Mouse (Mus musculus): ENCODE results near the gene Myrfl. TPM values are rescaled to one million over a fixed set of nuclear protein-coding genes. Genes with fewer than 3 reads are reported as not detected.

The Myrfl gene
- polyA plus RNA-seq, 1 experiment from 2014 or later: 0.05 TPM

- H3K4me1 ChIP-seq: peaks cover 35% of the 10 kb centered on the region
- 91% methylated on average over 9 of the region's 9 CpGs for WGBS (ENCODE audit: insufficient replicate concordance)
- H3K36me3 ChIP-seq: peaks cover 60% of the 10 kb centered on the region
- no peaks in the 10 kb centered on the region for H3K27me3 ChIP-seq (replicated peaks)
- no peak for ATAC-seq
- no peak overlapping the region for H3K27ac ChIP-seq
- H3K9ac ChIP-seq: no peak overlapping the region
- H3K9me3 ChIP-seq (replicated peaks): no peaks in the 10 kb centered on the region
- H3K4me2 ChIP-seq: no peak overlapping the region
- no peak overlapping the region for H3K4me3 ChIP-seq
Observed at GRCm38 (mm10) chr10:116906794-116907193, 10.1 kb upstream of the Myrfl start.

- 74% methylated on average over 10 of the region's 10 CpGs for WGBS (ENCODE audit: insufficient replicate concordance)
- peaks cover 38% of the 10 kb centered on the region for H3K36me3 ChIP-seq
- ATAC-seq: no peak
Observed at GRCm38 (mm10) chr10:116904503-116904908, 7.8 kb upstream of the Myrfl start.

DNA sequence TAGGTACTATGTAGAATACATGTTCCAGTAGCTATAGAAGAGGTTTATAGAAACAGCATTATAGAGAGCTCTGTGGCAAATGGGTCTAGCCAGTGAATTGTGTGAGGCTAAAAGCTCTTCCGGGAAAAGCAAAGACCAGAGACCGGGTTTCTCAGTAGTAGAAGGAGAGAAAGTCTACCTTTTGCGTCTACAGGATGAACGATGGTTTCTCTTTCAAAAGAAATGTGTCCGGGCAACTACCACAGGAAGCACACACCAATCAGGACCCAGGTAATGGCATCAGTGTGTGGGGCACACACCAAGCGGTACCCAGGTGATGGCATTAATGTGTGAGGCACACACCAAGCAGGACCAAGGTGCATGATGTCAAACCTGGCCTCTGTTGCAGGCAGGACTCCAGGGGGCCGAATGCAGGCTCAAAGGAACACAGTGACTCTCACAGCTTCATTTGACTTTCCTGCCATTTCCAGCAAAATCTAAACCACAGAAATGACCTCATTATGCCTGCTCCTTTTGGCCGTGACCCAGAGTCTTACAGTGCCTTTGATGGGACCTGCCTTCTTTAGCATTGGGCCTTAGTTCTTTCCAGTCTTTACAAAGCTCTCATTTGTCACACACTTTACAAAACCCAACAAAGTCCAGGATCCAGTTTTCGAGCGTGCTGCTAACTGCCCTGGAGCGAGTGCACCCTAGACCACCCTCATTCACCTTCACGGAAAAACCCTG is 1.4 kb downstream of the Myrfl start:
- ATAC-seq: no peak
- H3K4me2 ChIP-seq: no peak overlapping the region
- no peaks in the 10 kb centered on the region for H3K36me3 ChIP-seq
- 75% methylated on average over 12 of the region's 12 CpGs for WGBS (ENCODE audit: insufficient replicate concordance)
- H3K27me3 ChIP-seq (replicated peaks): no peaks in the 10 kb centered on the region
- H3K27ac ChIP-seq: no peak overlapping the region
- H3K4me1 ChIP-seq: 0 out of 2 replicates have a peak, but pooled peaks cover 6% of the 10 kb centered on the region
- no peak overlapping the region for H3K4me3 ChIP-seq
- H3K9ac ChIP-seq: no peak overlapping the region
- no peaks in the 10 kb centered on the region for H3K9me3 ChIP-seq (replicated peaks)

More at GRCm38 (mm10) chr10:116904503-116904908, 7.8 kb upstream of the Myrfl start:
- Histone ChIP-seq H3K27ac (no peak overlapping the region), H3K4me2 (no peak overlapping the region), H3K9me3 (replicated peaks) (no peaks in the 10 kb centered on the region), H3K9ac (no peak overlapping the region), H3K4me1 (peaks cover 23% of the 10 kb centered on the region), H3K27me3 (replicated peaks) (no peaks in the 10 kb centered on the region), H3K4me3 (no peak overlapping the region)

DNA sequence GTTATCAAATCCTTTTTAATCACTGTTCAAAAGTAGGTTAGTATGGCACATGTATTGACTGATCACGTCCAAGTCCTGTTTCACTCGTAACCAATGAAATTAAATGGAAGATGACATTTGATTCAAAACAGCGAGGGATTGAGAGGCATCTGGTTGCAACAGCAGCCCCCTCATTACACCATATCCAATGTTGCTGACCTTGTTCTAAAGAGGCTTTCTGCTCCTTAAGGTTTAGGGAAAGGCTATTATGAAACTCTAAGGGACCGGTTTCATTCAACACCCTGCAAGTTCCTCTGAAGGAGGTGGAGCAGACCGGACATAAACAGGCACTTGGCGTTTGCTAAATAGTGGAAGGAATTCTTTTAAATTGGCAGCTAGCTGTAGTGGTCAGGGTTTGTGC is 2.2 kb downstream of the Myrfl start:
- no peak overlapping the region for H3K27ac ChIP-seq
- H3K4me3 ChIP-seq: no peak overlapping the region
- 0 out of 2 replicates have a peak, but pooled peaks cover 6% of the 10 kb centered on the region for H3K4me1 ChIP-seq
- no peak overlapping the region for H3K4me2 ChIP-seq
- H3K9me3 ChIP-seq (replicated peaks): no peaks in the 10 kb centered on the region
- H3K27me3 ChIP-seq (replicated peaks): no peaks in the 10 kb centered on the region
- no peak for ATAC-seq
- no peak overlapping the region for H3K9ac ChIP-seq
- H3K36me3 ChIP-seq: no peaks in the 10 kb centered on the region
- WGBS (ENCODE audit: insufficient replicate concordance): 74% methylated on average over 6 of the region's 6 CpGs

DNA sequence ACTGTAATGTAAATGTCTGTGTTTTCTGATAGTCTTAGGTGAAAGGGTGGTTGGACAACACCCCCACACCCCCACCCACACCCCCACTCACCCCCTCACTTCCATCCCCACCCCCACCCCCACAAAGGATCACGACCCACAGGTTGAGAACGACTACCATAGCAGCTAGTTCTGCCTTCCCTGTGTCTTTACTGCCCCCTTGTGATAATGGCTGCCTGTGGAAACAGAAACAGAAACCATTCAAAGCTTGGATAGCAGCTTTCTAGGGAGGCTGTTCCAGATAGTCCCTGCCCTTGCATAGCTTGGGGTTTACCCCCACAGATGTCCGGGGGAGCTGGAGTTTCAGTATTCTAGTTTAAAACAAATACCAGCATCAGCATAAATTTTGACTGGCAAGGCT is 3.0 kb downstream of the Myrfl start:
- Histone ChIP-seq H3K27me3 (replicated peaks) (no peaks in the 10 kb centered on the region), H3K9me3 (replicated peaks) (no peaks in the 10 kb centered on the region), H3K36me3 (no peaks in the 10 kb centered on the region), H3K9ac (no peak overlapping the region), H3K27ac (no peak overlapping the region), H3K4me3 (no peak overlapping the region), H3K4me2 (no peak overlapping the region), H3K4me1 (0 out of 2 replicates have a peak, but pooled peaks cover 6% of the 10 kb centered on the region)
- WGBS (ENCODE audit: insufficient replicate concordance): 16% methylated on average over 3 of the region's 3 CpGs
- no peak for ATAC-seq

GRCm38 (mm10) chr10:116890587-116890986 is 6.1 kb downstream of the Myrfl start:
- H3K27ac ChIP-seq: no peak overlapping the region
- no peaks in the 10 kb centered on the region for H3K9me3 ChIP-seq (replicated peaks)
- 0 out of 2 replicates have a peak, but pooled peaks cover 6% of the 10 kb centered on the region for H3K4me1 ChIP-seq
- no peak for ATAC-seq
- H3K4me3 ChIP-seq: no peak overlapping the region
- WGBS (ENCODE audit: insufficient replicate concordance): 53% methylated on average over 5 of the region's 5 CpGs
- no peak overlapping the region for H3K9ac ChIP-seq
- H3K27me3 ChIP-seq (replicated peaks): no peaks in the 10 kb centered on the region
- H3K36me3 ChIP-seq: no peaks in the 10 kb centered on the region
- no peak overlapping the region for H3K4me2 ChIP-seq

GRCm38 (mm10) chr10:116884552-116884951 is 12.2 kb downstream of the Myrfl start:
- no peaks in the 10 kb centered on the region for H3K36me3 ChIP-seq
- H3K9ac ChIP-seq: no peak overlapping the region
- ATAC-seq: no peak
- H3K4me1 ChIP-seq: no peaks in the 10 kb centered on the region
- no peak overlapping the region for H3K4me3 ChIP-seq
- WGBS (ENCODE audit: insufficient replicate concordance): 70% methylated on average over 3 of the region's 3 CpGs
- no peaks in the 10 kb centered on the region for H3K27me3 ChIP-seq (replicated peaks)
- no peak overlapping the region for H3K27ac ChIP-seq
- H3K9me3 ChIP-seq (replicated peaks): no peaks in the 10 kb centered on the region
- H3K4me2 ChIP-seq: no peak overlapping the region

GRCm38 (mm10) chr10:116883531-116883930 is 13.2 kb downstream of the Myrfl start:
- Histone ChIP-seq H3K9ac (no peak overlapping the region), H3K4me2 (no peak overlapping the region), H3K4me3 (no peak overlapping the region), H3K4me1 (no peaks in the 10 kb centered on the region), H3K27me3 (replicated peaks) (no peaks in the 10 kb centered on the region), H3K27ac (no peak overlapping the region), H3K36me3 (no peaks in the 10 kb centered on the region), H3K9me3 (replicated peaks) (no peaks in the 10 kb centered on the region)
- ATAC-seq: no peak
- WGBS (ENCODE audit: insufficient replicate concordance): 61% methylated on average over 5 of the region's 5 CpGs

GRCm38 (mm10) chr10:116877436-116877835 is 19.3 kb downstream of the Myrfl start:
- ATAC-seq: no peak
- H3K36me3 ChIP-seq: no peaks in the 10 kb centered on the region
- H3K27me3 ChIP-seq (replicated peaks): no peaks in the 10 kb centered on the region
- no peak overlapping the region for H3K9ac ChIP-seq
- no peaks in the 10 kb centered on the region for H3K4me1 ChIP-seq
- H3K4me2 ChIP-seq: no peak overlapping the region
- H3K9me3 ChIP-seq (replicated peaks): no peaks in the 10 kb centered on the region
- WGBS (ENCODE audit: insufficient replicate concordance): 72% methylated on average over 4 of the region's 4 CpGs
- H3K4me3 ChIP-seq: no peak overlapping the region
- H3K27ac ChIP-seq: no peak overlapping the region

- WGBS (ENCODE audit: insufficient replicate concordance): 64% methylated on average over 9 of the region's 9 CpGs
- Histone ChIP-seq H3K4me1 (no peaks in the 10 kb centered on the region), H3K9me3 (replicated peaks) (no peaks in the 10 kb centered on the region), H3K4me3 (no peak overlapping the region), H3K9ac (no peak overlapping the region), H3K27me3 (replicated peaks) (no peaks in the 10 kb centered on the region), H3K27ac (no peak overlapping the region), H3K4me2 (no peak overlapping the region), H3K36me3 (no peaks in the 10 kb centered on the region)
- ATAC-seq: no peak
Observed at GRCm38 (mm10) chr10:116874490-116874889, 22.2 kb downstream of the Myrfl start.

DNA sequence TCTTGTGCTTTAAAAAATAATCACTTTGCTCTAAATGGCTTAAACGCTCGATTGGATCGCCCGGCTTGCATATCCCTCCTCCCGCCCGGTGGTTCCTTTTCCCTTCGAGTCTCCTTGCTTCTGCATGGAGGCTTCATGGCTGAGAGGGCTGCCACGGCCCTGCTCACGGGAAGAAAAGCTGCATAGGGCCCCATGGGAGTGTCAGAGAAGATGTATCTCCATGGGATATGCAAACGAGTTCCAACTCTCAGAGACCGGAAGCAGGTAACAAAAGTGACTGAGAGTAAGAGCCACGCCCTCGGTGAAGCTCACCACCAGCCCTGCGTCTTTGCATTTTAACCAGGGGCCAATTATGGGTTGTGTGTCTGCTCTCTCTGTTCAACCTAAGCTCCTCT is 24.7 kb downstream of the Myrfl start:
- Histone ChIP-seq H3K4me3 (no peak overlapping the region), H3K9me3 (replicated peaks) (no peaks in the 10 kb centered on the region), H3K27me3 (replicated peaks) (no peaks in the 10 kb centered on the region), H3K4me2 (no peak overlapping the region), H3K27ac (no peak overlapping the region), H3K36me3 (no peaks in the 10 kb centered on the region), H3K9ac (no peak overlapping the region), H3K4me1 (no peaks in the 10 kb centered on the region)
- WGBS (ENCODE audit: insufficient replicate concordance): 65% methylated on average over 14 of the region's 14 CpGs
- ATAC-seq: no peak

DNA sequence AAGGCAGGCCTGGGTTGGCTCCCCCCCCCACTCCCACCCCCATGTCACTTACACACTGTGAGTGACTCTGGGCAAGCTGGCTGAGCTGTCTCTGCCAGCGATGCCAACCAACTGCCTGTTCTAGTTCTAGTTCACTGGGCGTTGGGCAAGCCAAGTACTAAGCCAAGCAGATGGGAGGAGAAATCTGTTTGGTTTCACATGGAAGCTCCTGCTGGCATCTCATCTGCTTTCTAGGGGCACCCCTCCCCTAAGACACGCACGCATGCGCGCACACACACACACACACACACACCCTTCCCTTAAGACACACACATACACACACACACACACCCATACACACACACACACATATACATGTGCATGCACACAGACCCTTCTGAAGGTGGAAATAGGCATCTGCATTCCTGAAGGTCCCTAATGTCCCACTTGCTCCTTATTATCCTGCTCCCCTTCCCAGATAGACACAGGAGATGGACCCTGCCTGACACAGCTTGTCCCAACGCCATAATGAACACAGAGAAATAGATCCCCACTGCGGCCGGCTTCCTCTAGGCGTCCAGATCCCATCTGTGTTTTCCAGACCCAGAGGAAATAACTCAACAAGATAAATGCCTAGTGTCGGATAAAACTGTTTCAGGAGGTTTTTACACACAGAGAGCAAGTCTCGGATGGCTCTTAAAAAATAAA is 25.2 kb downstream of the Myrfl start:
- H3K4me2 ChIP-seq: no peak overlapping the region
- H3K4me1 ChIP-seq: no peaks in the 10 kb centered on the region
- H3K9me3 ChIP-seq (replicated peaks): no peaks in the 10 kb centered on the region
- no peaks in the 10 kb centered on the region for H3K36me3 ChIP-seq
- no peak for ATAC-seq
- H3K4me3 ChIP-seq: no peak overlapping the region
- H3K27me3 ChIP-seq (replicated peaks): no peaks in the 10 kb centered on the region
- no peak overlapping the region for H3K27ac ChIP-seq
- 71% methylated on average over 12 of the region's 12 CpGs for WGBS (ENCODE audit: insufficient replicate concordance)
- H3K9ac ChIP-seq: no peak overlapping the region

Data from liver, embryonic 12.5 days (tissue).